Mouse (Mus musculus) lung, embryonic 14.5 days (tissue): ENCODE measurements around the gene Otulinl. TPM values are rescaled to one million over a fixed set of nuclear protein-coding genes. Genes with fewer than 3 reads are reported as not detected.
A peak's percentile ranks its signal among the peaks of the same experiment; 100 is the strongest.
"Not testable (repeated sequence)": the region's sequence is repeated elsewhere in the genome, so short reads cannot be mapped to it uniquely, and the experiment has no call there.

Source experiments
- ATAC-seq: fragments of 200-750 bp; cut with Nextera tagmentation; 2 replicates; pipeline ENCODE4 v1.8.0; 2017; ENCODE audit warnings: mild to moderate bottlenecking, moderate TSS enrichment, moderate library complexity; ENCODE audit not compliant: insufficient read depth
- DNase-seq: peaks from one replicate; pipeline ENCODE4 v3.0.0-alpha.2; 2015
- H3K27ac ChIP-seq: fragments of 300-500 bp; sonication (generic); 2 replicates; pipeline ENCODE4 v1.5.1; 2014; ENCODE audit warnings: low read depth, mild to moderate bottlenecking, moderate library complexity
- H3K27me3 ChIP-seq: fragments of 300-500 bp; sonication (generic); 2 replicates; pipeline ENCODE4 v1.6.1; 2014; ENCODE audit warnings: low read length, control low read depth; ENCODE audit not compliant: insufficient read depth
- H3K36me3 ChIP-seq: fragments of 300-500 bp; sonication (generic); 2 replicates; pipeline ENCODE4 v1.6.1; 2014; ENCODE audit warnings: control low read depth; ENCODE audit not compliant: insufficient read depth
- H3K4me1 ChIP-seq: fragments of 300-500 bp; sonication (generic); 2 replicates; pipeline ENCODE4 v1.6.1; 2014; ENCODE audit warnings: antibody characterized with exemption, control low read depth; ENCODE audit not compliant: insufficient read depth
- H3K4me2 ChIP-seq: fragments of 300-500 bp; sonication (generic); 2 replicates; pipeline ENCODE4 v1.6.1; 2014; ENCODE audit warnings: mild to moderate bottlenecking
- H3K4me3 ChIP-seq: fragments of 300-500 bp; sonication (generic); 2 replicates; pipeline ENCODE4 v1.5.1; 2014; ENCODE audit warnings: low read depth, low read length
- H3K9ac ChIP-seq: fragments of 300-500 bp; sonication (generic); 2 replicates; pipeline ENCODE4 v1.6.1; 2014
- H3K9me3 ChIP-seq: fragments of 300-500 bp; sonication (generic); 2 replicates; pipeline ENCODE4 v1.6.1; 2016; ENCODE audit warnings: low read depth, low read length, control low read depth
- CTCF ChIP-seq: IDR thresholded peaks from 2 replicates; pipeline ENCODE4 v1.5.1; 2016; ENCODE audit warnings: antibody characterized with exemption, low read depth
- WGBS: fragments of 180-500 bp; shearing (Covaris S2); extraction: QIAGEN DNeasy Blood & Tissue Kit; methylation state at CpG from one replicate; pipeline ENCODE4 v1.1.7; 2014; 5-methylcytosine and 5-hydroxymethylcytosine counted together
- polyA plus RNA-seq: library from polyadenylated mRNA; unstranded; fragments of >200 nt; fragmentation: Nextera tagmentation; extraction: Ambion mirVana; gene quantifications from 2 replicates; pipeline ENCODE4 v1.2.1, GENCODE M21; 2014

Otulinl gene
- 15.6 and 15.8 TPM in 2 replicates for polyA plus RNA-seq

GRCm38 (mm10) chr15:27681419-27682187, at the start of gene Otulinl:
Gene Otulinl, minus strand, starts transcription at chr15:27681579.
- Histone ChIP-seq H3K9ac (peak within 1 kb of the TSS; percentile 62), H3K27ac (0 out of 2 replicates have a peak within 1 kb of the TSS, but pooled peaks have one; percentile 24), H3K4me2 (peak within 1 kb of the TSS; percentile 90), H3K27me3 (no peaks in the 10 kb centered on the region), H3K36me3 (no peaks in the 10 kb centered on the region), H3K9me3 (no peaks in the 10 kb centered on the region), H3K4me1 (no peaks in the 10 kb centered on the region), H3K4me3 (peak within 1 kb of the TSS; percentile 69)
- ATAC-seq (peak; percentile 99), DNase-seq (peak; percentile 97)
- TF ChIP-seq CTCF = no peak
- WGBS = under 1% methylated on average over 59 of the region's 59 CpGs

- H3K4me3 ChIP-seq = no peak overlapping the region
- no peak overlapping the region for H3K9ac ChIP-seq
- H3K27ac ChIP-seq = no peak overlapping the region
- no peaks in the 10 kb centered on the region for H3K9me3 ChIP-seq
- 0 out of 2 replicates have a peak, but pooled peaks cover 5% of the 10 kb centered on the region for H3K36me3 ChIP-seq
- TF ChIP-seq CTCF = no peak
- H3K4me1 ChIP-seq = no peaks in the 10 kb centered on the region
- ATAC-seq (no peak), DNase-seq (no peak)
- H3K4me2 ChIP-seq = no peak overlapping the region
- no peaks in the 10 kb centered on the region for H3K27me3 ChIP-seq
- WGBS = 71% methylated on average over 6 of the region's 6 CpGs
Observed at GRCm38 (mm10) chr15:27726228-27726627, 44.8 kb upstream of the Otulinl start.

GRCm38 (mm10) chr15:27724796-27725680, 43.7 kb upstream of the Otulinl start:
- H3K27me3 ChIP-seq = no peaks in the 10 kb centered on the region
- no peak overlapping the region for H3K4me3 ChIP-seq
- H3K9ac ChIP-seq = no peak overlapping the region
- TF ChIP-seq CTCF = no peak
- no peak overlapping the region for H3K4me2 ChIP-seq
- H3K36me3 ChIP-seq = no peaks in the 10 kb centered on the region
- 58% methylated on average over 9 of the region's 9 CpGs for WGBS
- no peaks in the 10 kb centered on the region for H3K9me3 ChIP-seq
- H3K27ac ChIP-seq = no peak overlapping the region
- H3K4me1 ChIP-seq = no peaks in the 10 kb centered on the region
- DNase-seq (peak; percentile 26), ATAC-seq (no peak)

- no peaks in the 10 kb centered on the region for H3K36me3 ChIP-seq
- H3K4me2 ChIP-seq = no peak overlapping the region
- no peaks in the 10 kb centered on the region for H3K27me3 ChIP-seq
- peak; percentile 25 for DNase-seq
- ATAC-seq = no peak; the same call in 1 of the 2 replicates
- no peak overlapping the region for H3K4me3 ChIP-seq
- no peaks in the 10 kb centered on the region for H3K4me1 ChIP-seq
- H3K9ac ChIP-seq = no peak overlapping the region
- TF ChIP-seq CTCF = no peak
- H3K27ac ChIP-seq = no peak overlapping the region
- WGBS = 56% methylated on average over 6 of the region's 6 CpGs
- no peaks in the 10 kb centered on the region for H3K9me3 ChIP-seq
Observed at GRCm38 (mm10) chr15:27724298-27724697, 42.9 kb upstream of the Otulinl start.

GRCm38 (mm10) chr15:27723746-27724145, 42.4 kb upstream of the Otulinl start:
- 47% methylated on average over 6 of the region's 6 CpGs for WGBS
- Histone ChIP-seq H3K4me2 (no peak overlapping the region), H3K9me3 (no peaks in the 10 kb centered on the region), H3K27me3 (no peaks in the 10 kb centered on the region), H3K36me3 (no peaks in the 10 kb centered on the region), H3K27ac (no peak overlapping the region), H3K9ac (no peak overlapping the region), H3K4me1 (no peaks in the 10 kb centered on the region), H3K4me3 (no peak overlapping the region)
- ATAC-seq (0 out of 2 replicates have a peak, but pooled peaks have one; percentile 19), DNase-seq (no peak)
- TF ChIP-seq CTCF = no peak

- not testable (repeated sequence) for DNase-seq, H3K4me3 ChIP-seq, H3K9me3 ChIP-seq, H3K36me3 ChIP-seq, ATAC-seq, H3K4me1 ChIP-seq, H3K9ac ChIP-seq, H3K27ac ChIP-seq, H3K4me2 ChIP-seq, H3K27me3 ChIP-seq
- 74% methylated on average over 8 of the region's 8 CpGs for WGBS
Observed at GRCm38 (mm10) chr15:27720297-27720696, 38.9 kb upstream of the Otulinl start.

GRCm38 (mm10) chr15:27718668-27719067, 37.3 kb upstream of the Otulinl start:
- no peak overlapping the region for H3K4me2 ChIP-seq
- H3K36me3 ChIP-seq = no peaks in the 10 kb centered on the region
- TF ChIP-seq CTCF = no peak
- no peak overlapping the region for H3K27ac ChIP-seq
- no peak for ATAC-seq
- H3K4me3 ChIP-seq = no peak overlapping the region
- H3K9ac ChIP-seq = no peak overlapping the region
- H3K9me3 ChIP-seq = no peaks in the 10 kb centered on the region
- no peaks in the 10 kb centered on the region for H3K27me3 ChIP-seq
- no peak for DNase-seq
- 68% methylated on average over 7 of the region's 7 CpGs for WGBS
- no peaks in the 10 kb centered on the region for H3K4me1 ChIP-seq
